Mouse (Mus musculus): ENCODE measurements around the gene Bglap3. TPM values are rescaled to one million over a fixed set of nuclear protein-coding genes. Genes with fewer than 3 reads are reported as not detected.

The Bglap3 gene
- polyA plus RNA-seq, 1 experiment from 2014 or later, result not detected

- Histone ChIP-seq H3K9ac (ENCODE audit: low read depth, low read length) (no peak overlapping the region), H3K36me3 (ENCODE audit: control insufficient read depth, insufficient read depth, low read length) (peaks cover 70% of the 10 kb centered on the region), H3K27me3 (ENCODE audit: control insufficient read depth, insufficient read depth, low read depth, low read length) (no peaks in the 10 kb centered on the region), H3K9me3 (replicated peaks; ENCODE audit: control insufficient read depth, low read length, poor library complexity, severe bottlenecking) (no peaks in the 10 kb centered on the region), H3K4me2 (ENCODE audit: low read length) (no peak overlapping the region), H3K4me3 (ENCODE audit: low read depth, low read length) (no peak overlapping the region), H3K4me1 (ENCODE audit: control insufficient read depth, insufficient read depth, low read length) (no peaks in the 10 kb centered on the region), H3K27ac (ENCODE audit: low read length) (no peak overlapping the region)
- no peak for ATAC-seq
- WGBS, result 91% methylated on average over 9 of the region's 9 CpGs
Observed at GRCm38 (mm10) chr3:88352907-88353306, 19.6 kb downstream of the Bglap3 start.

- 97% methylated on average over 13 of the region's 13 CpGs for WGBS
- Histone ChIP-seq H3K27ac (ENCODE audit: low read length) (no peak overlapping the region), H3K36me3 (ENCODE audit: control insufficient read depth, insufficient read depth, low read length) (peaks cover 84% of the 10 kb centered on the region), H3K4me3 (ENCODE audit: low read depth, low read length) (no peak overlapping the region), H3K4me1 (ENCODE audit: control insufficient read depth, insufficient read depth, low read length) (no peaks in the 10 kb centered on the region), H3K9me3 (replicated peaks; ENCODE audit: control insufficient read depth, low read length, poor library complexity, severe bottlenecking) (no peaks in the 10 kb centered on the region), H3K9ac (ENCODE audit: low read depth, low read length) (no peak overlapping the region), H3K4me2 (ENCODE audit: low read length) (no peak overlapping the region), H3K27me3 (ENCODE audit: control insufficient read depth, insufficient read depth, low read depth, low read length) (no peaks in the 10 kb centered on the region)
- no peak for ATAC-seq
Observed at GRCm38 (mm10) chr3:88350732-88351131, 21.8 kb downstream of the Bglap3 start.

- no peaks in the 10 kb centered on the region for H3K9me3 ChIP-seq (replicated peaks; ENCODE audit: control insufficient read depth, low read length, poor library complexity, severe bottlenecking)
- no peak for ATAC-seq
- H3K4me2 ChIP-seq (ENCODE audit: low read length), result no peak overlapping the region
- no peak overlapping the region for H3K27ac ChIP-seq (ENCODE audit: low read length)
- no peak overlapping the region for H3K4me3 ChIP-seq (ENCODE audit: low read depth, low read length)
- WGBS, result 73% methylated on average over 3 of the region's 3 CpGs
- peaks cover 19% of the 10 kb centered on the region for H3K4me1 ChIP-seq (ENCODE audit: control insufficient read depth, insufficient read depth, low read length)
- no peaks in the 10 kb centered on the region for H3K27me3 ChIP-seq (ENCODE audit: control insufficient read depth, insufficient read depth, low read depth, low read length)
- H3K9ac ChIP-seq (ENCODE audit: low read depth, low read length), result no peak overlapping the region
- peaks cover 15% of the 10 kb centered on the region for H3K36me3 ChIP-seq (ENCODE audit: control insufficient read depth, insufficient read depth, low read length)
Observed at GRCm38 (mm10) chr3:88339006-88339405, 33.5 kb downstream of the Bglap3 start.

- H3K4me2 ChIP-seq (ENCODE audit: low read length), result no peak overlapping the region
- no peaks in the 10 kb centered on the region for H3K9me3 ChIP-seq (replicated peaks; ENCODE audit: control insufficient read depth, low read length, poor library complexity, severe bottlenecking)
- peaks cover 9% of the 10 kb centered on the region for H3K36me3 ChIP-seq (ENCODE audit: control insufficient read depth, insufficient read depth, low read length)
- H3K27ac ChIP-seq (ENCODE audit: low read length), result no peak overlapping the region
- no peak for ATAC-seq
- H3K27me3 ChIP-seq (ENCODE audit: control insufficient read depth, insufficient read depth, low read depth, low read length), result no peaks in the 10 kb centered on the region
- no peak overlapping the region for H3K9ac ChIP-seq (ENCODE audit: low read depth, low read length)
- no peak overlapping the region for H3K4me3 ChIP-seq (ENCODE audit: low read depth, low read length)
- H3K4me1 ChIP-seq (ENCODE audit: control insufficient read depth, insufficient read depth, low read length), result peaks cover 19% of the 10 kb centered on the region
- 95% methylated on average over 7 of the region's 7 CpGs for WGBS
Observed at GRCm38 (mm10) chr3:88338316-88338715, 34.2 kb downstream of the Bglap3 start.

- no peak for ATAC-seq
- H3K4me2 ChIP-seq (ENCODE audit: low read length), result peak overlapping the region; percentile 65
- no peak overlapping the region for H3K27ac ChIP-seq (ENCODE audit: low read length)
- no peak overlapping the region; the same call in 1 of the 2 replicates for H3K4me3 ChIP-seq (ENCODE audit: low read depth, low read length)
- peaks cover 19% of the 10 kb centered on the region for H3K4me1 ChIP-seq (ENCODE audit: control insufficient read depth, insufficient read depth, low read length)
- WGBS, result 88% methylated on average over 11 of the region's 11 CpGs
- H3K36me3 ChIP-seq (ENCODE audit: control insufficient read depth, insufficient read depth, low read length), result peaks cover 4% of the 10 kb centered on the region
- no peaks in the 10 kb centered on the region for H3K27me3 ChIP-seq (ENCODE audit: control insufficient read depth, insufficient read depth, low read depth, low read length)
- H3K9me3 ChIP-seq (replicated peaks; ENCODE audit: control insufficient read depth, low read length, poor library complexity, severe bottlenecking), result no peaks in the 10 kb centered on the region
- H3K9ac ChIP-seq (ENCODE audit: low read depth, low read length), result no peak overlapping the region
Observed at GRCm38 (mm10) chr3:88337367-88338020, 35.0 kb downstream of the Bglap3 start.

GRCm38 (mm10) chr3:88336058-88337013 is 36.2 kb downstream of the Bglap3 start, which contains the start of the genes Tmem79 and Smg5:
Tmem79 (minus strand) TSS chr3:88336148.
Smg5 (plus strand) TSS chr3:88336260.
- Histone ChIP-seq H3K27ac (ENCODE audit: low read length) (peak within 1 kb of the TSS; percentile 95), H3K4me2 (ENCODE audit: low read length) (peak within 1 kb of the TSS; percentile 86), H3K9me3 (replicated peaks; ENCODE audit: control insufficient read depth, low read length, poor library complexity, severe bottlenecking) (no peaks in the 10 kb centered on the region), H3K9ac (ENCODE audit: low read depth, low read length) (peak within 1 kb of the TSS; percentile 82), H3K4me3 (ENCODE audit: low read depth, low read length) (peak within 1 kb of the TSS; percentile 70), H3K27me3 (ENCODE audit: control insufficient read depth, insufficient read depth, low read depth, low read length) (no peaks in the 10 kb centered on the region), H3K36me3 (ENCODE audit: control insufficient read depth, insufficient read depth, low read length) (no peaks in the 10 kb centered on the region), H3K4me1 (ENCODE audit: control insufficient read depth, insufficient read depth, low read length) (peaks cover 19% of the 10 kb centered on the region)
- 2% methylated on average over 44 of the region's 66 CpGs for WGBS
- peak; percentile 97 for ATAC-seq

GRCm38 (mm10) chr3:88335436-88336053 is 37.0 kb downstream of the Bglap3 start:
- H3K9ac ChIP-seq (ENCODE audit: low read depth, low read length), result peak overlapping the region; percentile 82
- peaks cover 19% of the 10 kb centered on the region for H3K4me1 ChIP-seq (ENCODE audit: control insufficient read depth, insufficient read depth, low read length)
- no peaks in the 10 kb centered on the region for H3K9me3 ChIP-seq (replicated peaks; ENCODE audit: control insufficient read depth, low read length, poor library complexity, severe bottlenecking)
- peak overlapping the region; percentile 70 for H3K4me3 ChIP-seq (ENCODE audit: low read depth, low read length)
- 1% methylated on average over 27 of the region's 27 CpGs for WGBS
- no peaks in the 10 kb centered on the region for H3K27me3 ChIP-seq (ENCODE audit: control insufficient read depth, insufficient read depth, low read depth, low read length)
- H3K4me2 ChIP-seq (ENCODE audit: low read length), result peak overlapping the region; percentile 86
- peak; percentile 79 for ATAC-seq
- H3K36me3 ChIP-seq (ENCODE audit: control insufficient read depth, insufficient read depth, low read length), result no peaks in the 10 kb centered on the region
- peak overlapping the region; percentile 95 for H3K27ac ChIP-seq (ENCODE audit: low read length)

GRCm38 (mm10) chr3:88334902-88335435 is 37.6 kb downstream of the Bglap3 start:
- Histone ChIP-seq H3K36me3 (ENCODE audit: control insufficient read depth, insufficient read depth, low read length) (no peaks in the 10 kb centered on the region), H3K27ac (ENCODE audit: low read length) (no peak overlapping the region; the same call in 1 of the 2 replicates), H3K9ac (ENCODE audit: low read depth, low read length) (peak overlapping the region; percentile 82), H3K4me1 (ENCODE audit: control insufficient read depth, insufficient read depth, low read length) (peaks cover 19% of the 10 kb centered on the region), H3K9me3 (replicated peaks; ENCODE audit: control insufficient read depth, low read length, poor library complexity, severe bottlenecking) (no peaks in the 10 kb centered on the region), H3K4me2 (ENCODE audit: low read length) (peak overlapping the region; percentile 86), H3K27me3 (ENCODE audit: control insufficient read depth, insufficient read depth, low read depth, low read length) (no peaks in the 10 kb centered on the region), H3K4me3 (ENCODE audit: low read depth, low read length) (peak overlapping the region; percentile 70)
- no peak for ATAC-seq
- WGBS, result 44% methylated on average over 3 of the region's 3 CpGs
